Mouse (Mus musculus) embryonic fibroblast, embryonic 13.5 days (primary cell): ENCODE measurements around the gene Steap1.

Experiments used
- CTCF ChIP-seq: IDR thresholded peaks from 2 replicates; pipeline ENCODE4 v1.5.1; 2011; ENCODE audit warnings: mild to moderate bottlenecking, control low read depth, low read length, moderate library complexity, borderline replicate concordance; ENCODE audit not compliant: insufficient read depth
- POLR2A ChIP-seq: IDR thresholded peaks from 2 replicates; pipeline ENCODE4 v1.6.1; 2011; ENCODE audit warnings: low read depth, mild to moderate bottlenecking, control low read depth, low read length, moderate library complexity

GRCm38 (mm10) chr5:5756392-5757019, 7.4 kb upstream of the Steap1 start:
- TF ChIP-seq CTCF (no peak), POLR2A (no peak)
